Mouse (Mus musculus) mouse embryonic stem cell (cell line): Measurements from ENCODE around the gene Bicdl1.

Experiments used
- in situ Hi-C, 2 experiments: fragments of 300-500 bp; cut with MboI; formaldehyde crosslinking; loops; 1 replicate in 1 of 2; 3 replicates in 1 of 2; pipeline ENCODE4 v1.14.3; 2019 to 2020; ENCODE audit warnings: low sequenced_read_pairs in 2 of 2, low pct_unique_long_range_greater_than_20kb in 1 of 2, mixed read lengths in 1 of 2; ENCODE audit not compliant: unreplicated experiment in 1 of 2

Gene Bicdl1

DNA sequence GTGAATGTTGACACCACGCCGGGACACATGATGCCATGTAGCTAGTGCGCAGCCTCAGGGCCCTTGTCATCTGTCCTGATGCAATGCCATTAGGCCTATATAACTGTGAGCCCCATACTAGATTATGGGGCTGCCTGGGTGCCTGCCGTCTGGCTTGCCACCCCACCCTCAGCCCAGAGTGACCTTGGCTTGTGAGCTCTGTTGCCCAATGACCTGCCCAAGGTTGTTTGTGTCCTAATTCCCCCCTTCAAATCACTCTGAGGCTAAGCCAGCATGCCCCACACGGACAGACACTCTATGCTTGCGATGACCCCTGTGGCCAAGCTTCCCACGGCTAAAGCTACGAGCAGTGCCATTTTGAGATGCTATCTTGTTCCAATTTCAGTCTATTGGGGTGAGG is 81.7 kb downstream of the Bicdl1 start:
- in situ Hi-C loops: no loop called here

DNA sequence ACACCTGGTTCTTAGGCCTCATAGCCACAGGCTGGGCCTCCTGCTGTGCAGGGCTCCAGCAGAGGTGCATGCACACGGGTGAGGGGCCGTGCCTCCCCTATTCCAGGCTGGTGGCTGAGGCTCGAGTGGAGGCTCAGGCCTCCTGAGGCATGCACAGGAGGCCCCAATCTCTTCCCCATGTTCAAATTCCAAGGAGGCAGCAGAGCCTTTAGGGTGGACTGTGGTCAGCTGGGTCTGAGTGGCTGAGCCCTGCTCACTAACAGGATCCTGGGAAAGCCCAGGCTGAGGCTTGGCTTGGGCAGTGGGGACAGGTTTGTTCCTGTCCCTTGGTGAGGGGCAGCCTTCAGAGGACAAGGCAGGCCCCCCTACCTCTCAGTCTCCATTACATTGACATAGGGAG is 82.5 kb downstream of the Bicdl1 start:
- in situ Hi-C loops: no loop called here

DNA sequence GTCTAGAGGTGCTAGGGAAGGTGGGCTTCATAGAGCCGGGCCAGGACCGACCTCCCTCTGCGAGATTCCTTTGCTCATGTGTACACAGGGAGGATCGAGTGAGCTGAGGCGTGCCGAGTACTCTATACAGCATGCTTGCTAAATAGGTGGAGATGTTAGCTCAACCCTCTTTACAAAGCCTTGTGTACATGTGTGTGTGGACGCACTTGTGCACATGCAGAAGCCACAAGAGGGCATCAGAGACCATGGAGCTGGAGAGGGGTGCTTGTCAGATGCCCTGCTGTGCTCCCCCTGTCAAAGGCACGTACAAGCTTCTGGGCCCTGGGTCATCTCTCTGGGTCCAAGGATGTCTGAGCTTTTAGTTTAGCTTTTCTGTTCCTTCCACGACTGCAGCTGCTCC is 87.2 kb downstream of the Bicdl1 start:
- in situ Hi-C loops: no loop called here

DNA sequence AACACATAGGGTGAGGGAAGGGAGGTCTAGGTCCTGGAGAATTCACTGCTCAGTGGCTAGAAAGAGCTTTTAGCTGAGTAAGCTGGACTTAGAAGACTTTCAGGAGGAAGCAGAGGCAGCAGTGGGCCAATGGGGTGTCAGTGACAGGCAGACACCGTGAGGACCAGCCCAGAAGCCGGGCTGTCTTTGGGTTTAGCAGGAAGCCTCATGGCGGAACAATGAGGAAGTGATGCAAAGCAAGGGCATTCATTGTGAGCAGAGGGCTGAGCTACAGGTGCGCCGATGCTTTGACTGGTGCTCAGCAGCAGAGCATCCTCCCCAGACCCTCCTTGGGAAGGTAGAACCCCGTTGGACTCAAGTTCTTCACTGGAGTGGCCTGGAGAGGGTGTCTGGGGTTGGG is 95.9 kb downstream of the Bicdl1 start:
- in situ Hi-C loops: loop anchor here in 1 of 2 experiments (10.0 kb wide), 1 partner anchor 131 kb away; the partner anchor contains the start of gene Pxn

DNA sequence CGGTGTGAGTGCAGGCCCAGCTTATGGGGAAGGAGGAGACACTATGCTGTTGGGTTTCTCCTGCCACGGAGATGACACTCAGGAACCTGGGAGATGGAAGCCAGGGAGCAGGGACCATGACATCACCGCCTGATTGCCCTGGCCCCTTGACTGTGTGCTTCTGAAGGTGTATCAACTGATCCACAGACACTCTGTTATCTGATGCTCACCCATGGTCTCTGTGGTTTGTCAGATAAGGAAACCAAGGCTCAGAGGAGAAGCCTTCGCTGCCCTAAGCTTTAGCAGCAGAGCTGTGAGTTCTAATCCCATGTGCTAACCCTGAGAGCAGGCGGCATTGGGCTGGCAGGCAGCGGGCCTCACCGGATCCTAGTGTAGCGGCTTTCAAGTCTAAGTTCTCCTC is 97.4 kb downstream of the Bicdl1 start:
- in situ Hi-C loops: loop anchor here in 1 of 2 experiments (10.0 kb wide), 1 partner anchor 129 kb away; the partner anchor contains the start of gene Pxn

DNA sequence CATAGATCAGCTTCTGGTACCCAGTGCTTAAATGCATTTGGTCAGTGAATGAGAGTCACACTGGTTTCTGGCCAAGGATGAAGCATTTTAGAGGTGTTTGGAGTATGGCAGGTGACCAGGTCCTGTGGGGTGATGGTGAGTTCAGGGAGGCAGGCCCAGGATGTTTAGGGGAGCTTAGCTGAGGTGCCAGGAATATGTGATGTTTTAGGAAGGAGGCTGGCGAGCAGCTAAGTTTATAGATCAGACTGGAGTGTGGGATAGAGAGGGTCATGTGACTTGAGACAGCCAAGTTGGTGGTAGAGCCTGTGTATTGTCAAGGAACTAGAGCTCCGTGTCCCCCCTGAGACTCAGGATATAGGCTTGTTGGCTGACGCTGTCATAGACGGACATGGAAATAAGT is 98.4 kb downstream of the Bicdl1 start:
- in situ Hi-C loops: loop anchor here in 1 of 2 experiments (10.0 kb wide), 1 partner anchor 128 kb away; the partner anchor contains the start of gene Pxn

DNA sequence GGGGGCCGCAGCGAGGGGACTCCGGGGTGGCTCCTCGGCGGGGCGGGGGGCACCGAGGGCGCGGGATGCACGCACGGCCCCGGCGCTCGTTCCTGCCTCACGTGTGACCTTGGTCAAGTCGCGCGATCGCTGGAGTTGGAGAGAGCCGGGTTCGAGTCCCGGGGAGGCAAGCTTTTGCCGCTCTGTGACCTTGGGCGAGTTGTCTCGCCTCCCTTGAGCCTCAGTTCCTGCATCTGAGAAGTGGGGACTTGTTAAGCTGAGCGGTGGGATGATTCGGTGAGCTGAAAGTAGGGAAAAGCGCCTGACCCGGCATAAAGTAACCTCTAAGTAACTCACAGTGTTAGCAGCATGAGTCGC is 99.1 kb downstream of the Bicdl1 start:
- in situ Hi-C loops: loop anchor here in 1 of 2 experiments (10.0 kb wide), 1 partner anchor 128 kb away; the partner anchor contains the start of gene Pxn

DNA sequence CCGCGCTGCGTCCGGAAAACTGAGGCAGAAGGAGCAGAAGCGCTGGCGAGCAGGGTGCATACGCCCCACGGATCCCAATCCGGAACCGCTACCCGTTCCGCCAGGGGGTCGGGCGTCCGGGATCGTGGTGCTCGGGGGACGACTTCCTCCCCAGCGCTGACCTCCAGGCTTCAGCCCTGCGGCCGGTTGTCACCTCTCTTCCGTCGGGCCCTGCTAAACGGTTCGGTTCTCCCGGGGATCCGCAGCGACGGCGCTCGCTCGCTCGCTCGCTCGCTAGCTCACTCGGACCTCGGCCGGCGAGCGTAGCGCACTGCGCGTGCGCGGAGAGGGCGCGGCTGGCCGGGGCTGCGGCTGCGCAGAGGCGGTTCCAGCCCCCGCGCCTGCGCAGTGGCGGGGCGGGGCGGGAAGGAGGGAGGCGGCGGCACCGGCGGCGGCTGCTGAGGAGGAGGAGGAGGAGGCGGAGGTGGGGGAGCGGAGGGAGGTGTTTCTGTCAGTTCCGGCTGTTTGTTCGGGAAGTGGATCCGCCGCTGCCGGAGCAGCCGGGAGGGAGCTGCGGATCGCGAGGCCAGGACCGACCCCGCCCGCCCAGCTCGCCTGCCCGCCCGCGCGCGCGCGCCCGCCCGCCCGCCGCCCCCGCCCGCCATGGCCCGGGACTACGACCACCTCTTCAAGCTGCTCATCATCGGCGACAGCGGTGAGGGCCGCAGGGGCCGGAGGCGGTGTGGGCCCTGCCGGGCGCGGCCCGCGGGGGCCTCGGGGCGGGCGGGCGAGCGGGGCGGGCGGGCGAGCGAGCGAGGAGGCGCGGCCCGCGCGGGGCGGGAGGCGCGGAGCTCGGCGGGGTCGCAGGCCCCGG is 99.7 kb downstream of the Bicdl1 start, which contains the start of gene Rab35:
Rab35 (plus strand) TSS at position 404 of the 853 bp plus-strand sequence.
- in situ Hi-C loops: loop anchor here in 1 of 2 experiments (10.0 kb wide), 1 partner anchor 127 kb away; the partner anchor contains the start of gene Pxn

DNA sequence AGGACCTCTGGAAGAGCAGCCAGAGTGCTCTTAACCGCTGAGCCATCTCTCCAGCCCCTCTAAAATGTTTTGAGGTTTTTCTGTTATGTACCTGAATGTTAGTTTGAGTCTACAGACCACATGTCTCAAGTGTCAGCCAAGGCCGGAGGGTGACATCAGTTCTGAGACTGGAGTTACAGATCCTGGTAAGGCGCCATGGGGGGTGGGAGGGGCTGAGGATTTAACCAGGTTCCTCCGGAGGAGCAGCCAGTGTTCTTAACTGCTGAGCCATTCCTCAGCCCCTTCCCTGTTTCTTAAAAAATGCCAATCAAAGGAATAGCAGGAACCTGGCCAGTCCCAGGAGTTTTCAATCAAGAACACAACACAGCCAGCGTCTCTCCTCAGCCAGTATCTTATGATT is 101.1 kb downstream of the Bicdl1 start:
- in situ Hi-C loops: loop anchor here in 1 of 2 experiments (10.0 kb wide), 1 partner anchor 125 kb away; the partner anchor contains the start of gene Pxn

DNA sequence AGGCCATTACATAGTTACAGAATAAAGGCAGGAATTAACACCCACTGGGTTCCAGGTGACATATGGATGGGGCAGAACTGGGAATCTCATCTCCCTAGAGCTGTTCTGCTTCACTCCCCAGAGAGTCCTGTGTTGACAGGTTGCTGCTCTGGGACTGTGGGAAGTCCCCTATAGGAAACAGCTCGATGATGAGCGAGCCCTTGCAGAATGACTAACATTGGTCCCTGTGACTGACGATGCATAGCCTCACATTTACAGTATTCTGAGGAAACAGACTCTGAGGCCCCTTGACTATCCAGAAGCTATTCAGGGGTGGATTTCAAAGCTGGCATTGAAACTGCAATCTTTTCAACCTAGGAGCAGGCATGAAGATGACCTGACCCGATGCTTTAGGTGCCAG is 101.7 kb downstream of the Bicdl1 start:
- in situ Hi-C loops: loop anchor here in 1 of 2 experiments (10.0 kb wide), 1 partner anchor 125 kb away; the partner anchor contains the start of gene Pxn

DNA sequence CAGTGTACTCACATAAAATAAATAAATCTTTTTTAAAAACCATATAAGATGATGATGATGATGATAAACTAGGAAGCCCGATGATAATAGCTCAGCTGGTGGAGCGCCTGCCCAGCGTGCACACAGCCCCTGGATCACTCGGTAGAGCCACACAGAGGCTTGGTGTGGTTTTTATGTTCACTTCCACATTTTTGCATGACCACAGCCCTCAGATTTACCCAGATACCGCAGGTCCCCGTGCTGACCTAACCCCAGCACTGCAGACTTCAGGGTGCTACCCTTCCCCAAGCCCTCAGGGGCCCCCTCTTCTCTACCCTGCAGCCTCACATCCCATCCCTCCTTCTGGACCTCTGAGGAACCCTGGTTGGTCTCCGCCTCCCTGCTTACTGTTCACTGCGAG is 103.3 kb downstream of the Bicdl1 start:
- in situ Hi-C loops: no loop called here

DNA sequence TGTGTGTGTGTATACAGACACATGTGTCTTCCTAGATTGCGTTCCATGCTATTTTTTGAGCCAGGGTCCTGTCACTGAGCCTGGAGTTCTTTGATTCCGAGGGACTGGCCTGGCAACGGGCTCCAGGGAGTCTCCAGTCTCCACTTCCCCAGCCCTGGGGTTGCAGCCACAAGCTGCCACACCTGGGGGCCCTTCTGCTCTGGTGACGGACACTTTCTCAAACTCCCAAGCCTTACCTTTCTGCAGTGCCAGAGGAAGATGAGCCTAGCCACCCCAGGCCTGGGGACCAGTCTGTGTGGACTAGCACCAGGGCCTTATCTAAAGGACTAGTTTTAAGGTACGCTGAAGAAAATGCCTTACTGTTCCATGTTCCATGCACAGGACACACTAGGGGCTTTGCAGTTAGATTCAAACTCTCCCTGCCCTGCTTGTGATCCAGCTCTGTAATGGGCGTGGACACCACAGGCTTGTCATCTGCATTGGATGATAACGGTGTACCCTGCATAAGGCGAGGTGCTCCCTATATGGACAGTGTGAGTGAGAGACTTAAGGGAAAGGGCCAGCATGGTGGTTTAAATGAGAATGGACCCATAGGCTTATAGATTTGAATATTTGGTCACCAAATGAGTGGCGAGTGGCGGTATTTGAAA is 105.1 kb downstream of the Bicdl1 start:
- in situ Hi-C loops: no loop called here

DNA sequence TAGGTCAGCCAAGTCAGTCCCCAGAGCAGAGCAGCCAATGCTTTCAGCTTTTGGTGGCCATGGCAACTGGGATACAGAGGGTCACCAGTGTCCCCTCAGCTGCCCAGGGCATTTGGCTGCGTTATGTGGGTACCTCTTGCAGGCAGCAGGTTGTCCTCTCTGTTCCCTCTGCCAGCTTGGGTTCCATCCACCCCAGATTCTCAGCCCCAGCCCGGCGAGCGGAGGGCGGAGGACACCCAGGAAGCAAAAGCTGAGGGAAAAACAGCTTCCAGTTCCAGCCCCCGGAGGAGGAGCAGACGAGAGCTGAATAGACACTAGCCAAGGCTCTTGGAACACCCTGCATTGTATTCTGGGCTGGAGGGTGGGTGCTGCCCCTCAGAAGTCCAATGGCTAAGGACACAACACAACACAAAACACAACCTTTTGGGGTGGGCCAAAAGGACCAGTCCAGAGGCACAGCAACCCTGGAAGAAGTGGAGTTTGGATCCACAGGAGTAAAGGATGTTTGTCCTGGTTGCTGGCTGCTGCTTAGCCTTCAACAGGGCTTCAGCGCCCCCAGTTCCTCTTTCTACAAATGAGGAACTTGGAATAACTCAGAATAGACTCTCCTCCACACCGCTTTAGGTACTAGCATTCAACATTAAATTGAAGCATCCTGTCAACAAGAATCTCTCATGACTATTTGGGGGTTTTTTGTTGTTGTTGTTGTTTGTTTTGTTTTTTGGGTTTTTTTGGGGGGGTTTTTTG is 107.6 kb downstream of the Bicdl1 start:
- in situ Hi-C loops: no loop called here

DNA sequence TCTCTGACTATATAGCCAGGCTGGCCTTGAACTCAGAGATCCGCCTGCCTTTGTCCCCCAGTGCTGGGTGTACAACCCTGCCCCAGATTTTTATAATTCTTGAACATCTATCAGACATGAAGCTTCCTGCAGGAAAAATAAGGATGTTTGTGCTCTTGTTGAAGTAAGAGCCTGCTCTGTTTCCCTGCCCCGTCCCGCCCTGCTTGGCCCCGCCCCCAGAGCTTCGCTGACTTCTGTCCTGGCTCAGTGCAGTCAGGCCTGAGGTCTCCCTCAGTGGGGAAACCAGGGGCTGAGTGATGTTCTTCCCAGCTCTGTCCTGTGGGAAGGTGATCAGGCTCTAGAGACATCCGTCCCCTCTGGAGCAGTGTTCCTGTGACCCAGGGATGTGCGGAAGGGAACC is 108.7 kb downstream of the Bicdl1 start:
- in situ Hi-C loops: no loop called here

DNA sequence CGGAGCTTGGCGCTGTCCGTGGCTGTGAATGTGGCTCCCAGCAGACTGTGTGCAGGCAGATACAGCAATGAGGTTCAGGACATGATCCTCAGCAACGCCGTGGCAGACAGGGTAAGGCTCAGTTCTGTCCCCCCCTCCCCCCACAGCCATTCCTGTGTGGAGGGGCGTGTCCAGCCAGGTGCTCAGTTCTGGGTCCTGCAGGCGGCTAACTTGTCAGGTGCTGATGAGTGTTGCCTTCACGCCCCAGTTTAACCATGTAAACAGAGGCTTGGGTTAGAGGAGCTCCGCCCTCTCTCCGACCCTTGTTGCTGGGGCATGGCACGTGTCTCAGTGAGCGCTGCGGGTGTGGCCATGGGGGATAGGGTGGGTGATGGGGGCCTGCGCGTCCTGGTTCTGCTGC is 111.7 kb downstream of the Bicdl1 start:
- in situ Hi-C loops: no loop called here

DNA sequence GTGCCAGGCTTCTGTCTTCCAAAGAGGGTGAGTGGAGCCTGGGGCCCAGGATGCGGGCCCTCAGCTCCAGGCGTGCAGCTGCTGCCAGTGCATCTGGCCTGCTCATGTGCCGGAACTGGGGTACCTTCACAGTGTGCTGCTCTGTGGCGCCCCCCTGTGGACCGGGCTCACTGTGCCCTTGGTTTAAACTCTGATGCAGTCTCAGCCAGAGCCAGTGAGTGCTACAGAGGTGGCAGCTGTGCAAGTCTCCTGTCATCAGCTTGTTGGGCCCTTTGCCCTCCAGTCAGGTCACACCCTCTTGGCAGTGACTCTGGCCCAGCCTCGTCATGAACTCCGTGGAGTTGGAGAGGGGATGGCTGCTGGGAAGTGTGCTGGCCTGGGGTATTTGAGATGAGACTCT is 116.5 kb downstream of the Bicdl1 start:
- in situ Hi-C loops: no loop called here

DNA sequence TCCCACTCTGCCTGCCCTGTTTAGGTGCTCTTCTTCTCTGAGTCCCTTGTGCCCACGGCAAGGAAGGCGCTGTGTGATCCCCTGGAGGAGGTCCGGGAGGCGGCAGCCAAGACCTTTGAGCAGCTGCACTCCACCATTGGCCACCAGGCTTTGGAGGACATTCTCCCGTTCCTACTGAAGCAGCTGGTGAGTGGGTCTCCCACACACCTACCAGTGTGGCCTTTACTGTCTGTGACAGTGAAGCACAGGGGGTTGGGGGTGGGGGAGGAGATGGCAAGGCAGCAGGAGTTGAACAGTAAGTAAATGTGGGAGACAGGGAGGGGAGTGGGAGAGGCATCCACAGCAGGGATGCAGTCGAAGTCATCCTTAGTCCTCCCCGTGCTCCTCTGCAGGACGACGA is 118.1 kb downstream of the Bicdl1 start:
- in situ Hi-C loops: no loop called here

DNA sequence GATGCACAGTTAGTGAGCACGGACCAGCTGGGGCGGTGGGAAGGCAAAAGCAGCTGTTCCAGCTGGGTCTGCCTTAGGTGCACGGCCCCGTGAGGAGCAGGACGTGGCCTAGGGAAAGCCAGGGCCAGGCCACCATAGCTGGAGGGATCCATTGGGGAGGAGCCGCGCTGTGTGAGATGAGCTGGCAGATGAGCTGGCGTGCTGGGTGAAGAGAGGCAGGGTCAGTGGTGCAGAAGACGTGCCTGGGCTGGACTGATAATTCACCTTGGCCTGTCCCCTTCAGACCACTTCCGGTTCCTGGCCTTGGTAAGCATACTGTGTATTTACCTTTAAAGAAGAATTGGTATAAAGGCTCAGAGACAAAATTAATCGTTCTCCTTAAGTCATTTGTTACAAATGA is 119.9 kb downstream of the Bicdl1 start:
- in situ Hi-C loops: no loop called here

DNA sequence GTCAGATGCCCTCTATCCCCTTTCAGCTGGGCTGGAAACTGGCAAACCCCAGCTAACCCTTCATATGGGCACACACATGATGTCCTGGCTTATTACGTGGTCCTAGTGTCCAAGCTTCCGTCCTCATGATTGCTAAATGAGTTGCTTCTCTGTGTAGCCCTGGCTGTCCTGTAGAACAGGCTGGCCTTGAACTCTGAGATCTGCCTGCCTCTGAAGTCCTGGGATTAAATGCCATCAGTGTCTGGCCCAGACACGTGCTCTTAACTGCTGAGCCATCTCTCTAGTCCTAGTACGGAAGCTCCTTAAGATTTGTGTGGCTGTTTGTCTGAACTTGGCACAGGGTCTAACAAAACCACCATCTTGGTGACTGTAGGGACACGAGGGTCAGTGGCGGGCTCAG is 127.9 kb downstream of the Bicdl1 start:
- in situ Hi-C loops: no loop called here
